ENCODE assay signal across 14 mouse cellular contexts in genomic region chr15:97049281-97049841, GRCm38 (mm10). TPM values are rescaled to one million over a fixed set of nuclear protein-coding genes. Genes with fewer than 3 reads are reported as not detected.
DNase-seq lines count a peak whose midpoint lies in the region; ATAC-seq lines count a peak whose summit lies in the region.
"Had no signal": no experiment of that assay in that cellular context is flagged by ENCODE, and none has a peak within 500 bp of the region (broad histone marks: within the 10 kb centered on the region; RNA-seq: fewer than 3 reads in every experiment).

No protein-coding gene starts in this region.

- no peak for ATAC-seq in heart, embryonic 13.5 days (ENCODE audit: extremely low read depth, insufficient number of reproducible peaks, low FRiP score, low TSS enrichment)
- no peak for ATAC-seq in liver, embryonic 11.5 days (replicated peaks; ENCODE audit: low FRiP score)
- ATAC-seq in embryonic facial prominence, embryonic 12.5 days (ENCODE audit: insufficient number of reproducible peaks, insufficient read depth, low FRiP score, low TSS enrichment) = no peak
- ATAC-seq in stomach, embryonic 15.5 days (ENCODE audit: insufficient read depth, low FRiP score, low read depth) = no peak
- no peak for ATAC-seq in neural tube, embryonic 15.5 days (ENCODE audit: low FRiP score)

- 52% methylated on average over 11 of the region's 11 CpGs for WGBS in heart, embryonic 13.5 days
- WGBS in liver, embryonic 11.5 days = 66% methylated on average over 11 of the region's 11 CpGs
- 50% methylated on average over 11 of the region's 11 CpGs for WGBS in embryonic facial prominence, embryonic 12.5 days
- WGBS in stomach, embryonic 15.5 days = 38% methylated on average over 11 of the region's 11 CpGs
- WGBS in neural tube, embryonic 15.5 days = 55% methylated on average over 11 of the region's 11 CpGs

- H3K9me3 ChIP-seq in heart, embryonic 13.5 days = peaks cover 4% of the 10 kb centered on the region; the same call in 1 of the 2 replicates
- peaks cover 3% of the 10 kb centered on the region; the same call in 1 of the 2 replicates for H3K9me3 ChIP-seq in liver, embryonic 11.5 days (ENCODE audit: control insufficient read depth, low read length)
- H3K9me3 ChIP-seq in embryonic facial prominence, embryonic 12.5 days = peaks cover 4% of the 10 kb centered on the region
- H3K9me3 ChIP-seq in stomach, embryonic 15.5 days = no peaks in the 10 kb centered on the region
- H3K9me3 ChIP-seq in neural tube, embryonic 15.5 days (replicated peaks) = no peaks in the 10 kb centered on the region

- peaks cover 64% of the 10 kb centered on the region for H3K4me1 ChIP-seq in heart, embryonic 13.5 days
- H3K4me1 ChIP-seq in liver, embryonic 11.5 days (replicated peaks; ENCODE audit: control insufficient read depth, insufficient read depth, low read length) = peaks cover 21% of the 10 kb centered on the region
- H3K4me1 ChIP-seq in embryonic facial prominence, embryonic 12.5 days = peaks cover 18% of the 10 kb centered on the region
- peaks cover 12% of the 10 kb centered on the region for H3K4me1 ChIP-seq in stomach, embryonic 15.5 days
- peaks cover under 1% of the 10 kb centered on the region; the same call in 1 of the 2 replicates for H3K4me1 ChIP-seq in neural tube, embryonic 15.5 days

- H3K27ac ChIP-seq in heart, embryonic 13.5 days (replicated peaks) = peak overlapping the region; percentile 74
- peak overlapping the region; percentile 10 for H3K27ac ChIP-seq in liver, embryonic 11.5 days (ENCODE audit: low read depth, low read length)
- peak overlapping the region; percentile 58 for H3K27ac ChIP-seq in embryonic facial prominence, embryonic 12.5 days
- 0 out of 2 replicates have a peak overlapping the region, but pooled peaks have one; percentile 4 for H3K27ac ChIP-seq in stomach, embryonic 15.5 days
- no peak overlapping the region for H3K27ac ChIP-seq in neural tube, embryonic 15.5 days (replicated peaks)

- peak overlapping the region; percentile 67 for H3K9ac ChIP-seq in heart, embryonic 13.5 days
- no peak overlapping the region for H3K9ac ChIP-seq in liver, embryonic 11.5 days (ENCODE audit: low read depth, low read length)
- no peak overlapping the region for H3K9ac ChIP-seq in embryonic facial prominence, embryonic 12.5 days
- no peak overlapping the region for H3K9ac ChIP-seq in stomach, embryonic 15.5 days
- H3K9ac ChIP-seq in neural tube, embryonic 15.5 days (replicated peaks) = no peak overlapping the region
- H3K9ac ChIP-seq: limb, embryonic 12.5 days had no signal

- DNase-seq in heart, adult 18-20 months = no peak
- no peak for DNase-seq in liver, embryonic 11.5 days (ENCODE audit: low spot score)
- DNase-seq in liver = no peak
- no peak for DNase-seq in urinary bladder, postnatal 10 days (ENCODE audit: low spot score)
- DNase-seq: cerebellum, adult 9-11 months; gastrocnemius, postnatal 10 days; layer of hippocampus, adult 9-11 months; spleen, adult 18-20 months had no signal

- no peaks in the 10 kb centered on the region for H3K27me3 ChIP-seq in heart, embryonic 13.5 days (replicated peaks)
- H3K27me3 ChIP-seq in liver, embryonic 11.5 days (replicated peaks; ENCODE audit: control insufficient read depth, insufficient read depth, low read length) = no peaks in the 10 kb centered on the region
- H3K27me3 ChIP-seq in embryonic facial prominence, embryonic 12.5 days = no peaks in the 10 kb centered on the region
- no peaks in the 10 kb centered on the region for H3K27me3 ChIP-seq in stomach, embryonic 15.5 days (replicated peaks)
- no peaks in the 10 kb centered on the region for H3K27me3 ChIP-seq in neural tube, embryonic 15.5 days (replicated peaks)
- H3K27me3 ChIP-seq: limb, embryonic 12.5 days had no signal

- H3K4me2 ChIP-seq in heart, embryonic 13.5 days = peak overlapping the region; percentile 39
- no peak overlapping the region for H3K4me2 ChIP-seq in liver, embryonic 11.5 days
- H3K4me2 ChIP-seq in embryonic facial prominence, embryonic 12.5 days (replicated peaks) = peak overlapping the region; percentile 8; the same call in 1 of the 2 replicates
- H3K4me2 ChIP-seq in stomach, embryonic 15.5 days = no peak overlapping the region; the same call in 1 of the 2 replicates
- no peak overlapping the region for H3K4me2 ChIP-seq in neural tube, embryonic 15.5 days
- H3K4me2 ChIP-seq: limb, embryonic 12.5 days had no signal

- no peaks in the 10 kb centered on the region for H3K36me3 ChIP-seq in heart, embryonic 13.5 days
- H3K36me3 ChIP-seq in liver, embryonic 11.5 days (ENCODE audit: control insufficient read depth, insufficient read depth, low read length) = no peaks in the 10 kb centered on the region
- no peaks in the 10 kb centered on the region for H3K36me3 ChIP-seq in embryonic facial prominence, embryonic 12.5 days
- H3K36me3 ChIP-seq in stomach, embryonic 15.5 days = no peaks in the 10 kb centered on the region
- H3K36me3 ChIP-seq in neural tube, embryonic 15.5 days = no peaks in the 10 kb centered on the region
- H3K36me3 ChIP-seq: limb, embryonic 12.5 days had no signal

- 0 out of 2 replicates have a peak overlapping the region, but pooled peaks have one; percentile 1 for H3K4me3 ChIP-seq in heart, embryonic 13.5 days
- H3K4me3 ChIP-seq in liver, embryonic 11.5 days (ENCODE audit: low read depth, low read length) = no peak overlapping the region
- no peak overlapping the region for H3K4me3 ChIP-seq in embryonic facial prominence, embryonic 12.5 days
- no peak overlapping the region for H3K4me3 ChIP-seq in stomach, embryonic 15.5 days (replicated peaks)
- H3K4me3 ChIP-seq in neural tube, embryonic 15.5 days (replicated peaks) = no peak overlapping the region
- H3K4me3 ChIP-seq: limb, embryonic 12.5 days had no signal

RNA-seq across cellular contexts. Expression of gene Slc38a4, which starts 6.4 kb away (rescaled TPM):
- 110 and 111 TPM in 2 replicates for polyA plus RNA-seq in heart, embryonic 13.5 days (2015; fragmentation: Nextera tagmentation; extraction: Ambion mirVana)
- total RNA-seq in heart, adult 18-20 months (2021) = 1 to 10 TPM; 3.7 to 5.0 TPM
- 74.8 and 84.2 TPM in 2 replicates for polyA plus RNA-seq in liver, embryonic 11.5 days (2014; fragmentation: Nextera tagmentation; extraction: Ambion mirVana)
- polyA plus RNA-seq in embryonic facial prominence, embryonic 12.5 days (2016; fragmentation: Nextera tagmentation; extraction: Ambion mirVana) = 54.0 and 60.1 TPM in 2 replicates
- polyA plus RNA-seq in stomach, embryonic 15.5 days (2015; fragmentation: Nextera tagmentation; extraction: Ambion mirVana) = 54.2 and 60.5 TPM in 2 replicates
- polyA plus RNA-seq in neural tube, embryonic 15.5 days (2015; fragmentation: Nextera tagmentation; extraction: Ambion mirVana) = 5.0 and 11.7 TPM in 2 replicates
- total RNA-seq: megakaryocyte, adult 5-6 weeks had no signal

Comparison
In these comparisons a context has a peak if more than half of its experiments do, and no peak if none do; other contexts are left out.
1. H3K4me2 ChIP-seq: peak in heart, embryonic 13.5 days (single experiment) and embryonic facial prominence, embryonic 12.5 days (single experiment); none in liver, embryonic 11.5 days (single experiment), stomach, embryonic 15.5 days (single experiment) and neural tube, embryonic 15.5 days (single experiment).